Mouse (Mus musculus) kidney, postnatal 0 days (tissue): ENCODE data around the gene 4933415F23Rik. TPM values are rescaled to one million over a fixed set of nuclear protein-coding genes. Genes with fewer than 3 reads are reported as not detected.

ENCODE experiments used
- ATAC-seq: fragments of 200-750 bp; cut with Nextera tagmentation; replicated peaks from 2 replicates; pipeline ENCODE4 v1.8.0; 2017; ENCODE audit warnings: low read depth, moderate number of reproducible peaks, moderate TSS enrichment, moderate library complexity; ENCODE audit not compliant: low FRiP score
- DNase-seq: peaks from one replicate; pipeline ENCODE4 v3.0.0-alpha.2; 2016; ENCODE audit warnings: low spot score
- H3K27ac ChIP-seq: fragments of 300-500 bp; sonication (generic); 2 replicates; pipeline ENCODE4 v1.5.1; 2014; ENCODE audit warnings: mild to moderate bottlenecking
- H3K27me3 ChIP-seq: fragments of 300-500 bp; sonication (generic); 2 replicates; pipeline ENCODE4 v1.6.1; 2014; ENCODE audit warnings: low read length, mixed read lengths; ENCODE audit not compliant: insufficient read depth
- H3K36me3 ChIP-seq: fragments of 300-500 bp; sonication (generic); 2 replicates; pipeline ENCODE4 v1.6.1; 2014; ENCODE audit warnings: low read length, mixed read lengths; ENCODE audit not compliant: insufficient read depth
- H3K4me1 ChIP-seq: fragments of 300-500 bp; sonication (generic); replicated peaks from 2 replicates; pipeline ENCODE4 v1.6.1; 2014; ENCODE audit warnings: antibody characterized with exemption, low read length, mixed read lengths; ENCODE audit not compliant: insufficient read depth
- H3K4me2 ChIP-seq: fragments of 300-500 bp; sonication (generic); 2 replicates; pipeline ENCODE4 v1.6.1; 2014; ENCODE audit warnings: mild to moderate bottlenecking, low read length, moderate library complexity, mixed read lengths
- H3K4me3 ChIP-seq: fragments of 300-500 bp; sonication (generic); replicated peaks from 2 replicates; pipeline ENCODE4 v1.5.1; 2014; ENCODE audit warnings: low read depth, low read length
- H3K9ac ChIP-seq: fragments of 300-500 bp; sonication (generic); 2 replicates; pipeline ENCODE4 v1.6.1; 2014; ENCODE audit warnings: low read depth, low read length
- H3K9me3 ChIP-seq: fragments of 300-500 bp; sonication (generic); replicated peaks from 2 replicates; pipeline ENCODE4 v1.6.1; 2016; ENCODE audit warnings: low read length, inconsistent platforms, mixed read lengths
- CTCF ChIP-seq: IDR thresholded peaks from 2 replicates; pipeline ENCODE4 v1.5.1; 2016; ENCODE audit warnings: antibody characterized with exemption, low read depth, mild to moderate bottlenecking, moderate library complexity
- whole genome bisulfite sequencing: fragments of 180-500 bp; shearing (Covaris S2); extraction: QIAGEN DNeasy Blood & Tissue Kit; methylation state at CpG from one replicate; pipeline ENCODE4 v1.1.7; 2014; 5-methylcytosine and 5-hydroxymethylcytosine counted together
- polyA plus RNA-seq: library from polyadenylated mRNA; unstranded; fragments of >200 nt; fragmentation: Nextera tagmentation; extraction: Ambion mirVana; gene quantifications from 2 replicates; pipeline ENCODE4 v1.2.1, GENCODE M21; 2015

4933415F23Rik gene
- polyA plus RNA-seq, 1 experiment from 2014 or later: not detected

GRCm38 (mm10) chr1:23119406-23119805, 17.4 kb upstream of the 4933415F23Rik start:
- WGBS: 60% methylated on average over 4 of the region's 4 CpGs
- no peak for ATAC-seq
- DNase-seq: no peak
- H3K4me3 ChIP-seq: no peak overlapping the region
- no peaks in the 10 kb centered on the region for H3K36me3 ChIP-seq
- no peak overlapping the region for H3K4me2 ChIP-seq
- H3K9me3 ChIP-seq: no peaks in the 10 kb centered on the region
- no peak overlapping the region for H3K9ac ChIP-seq
- no peaks in the 10 kb centered on the region for H3K4me1 ChIP-seq
- no peak for TF ChIP-seq CTCF
- H3K27me3 ChIP-seq: no peaks in the 10 kb centered on the region
- no peak overlapping the region for H3K27ac ChIP-seq

- ATAC-seq: no peak
- no peak for TF ChIP-seq CTCF
- H3K36me3 ChIP-seq: no peaks in the 10 kb centered on the region
- no peak overlapping the region for H3K27ac ChIP-seq
- 52% methylated on average over 3 of the region's 3 CpGs for WGBS
- H3K27me3 ChIP-seq: no peaks in the 10 kb centered on the region
- H3K4me2 ChIP-seq: no peak overlapping the region
- no peaks in the 10 kb centered on the region for H3K4me1 ChIP-seq
- DNase-seq: peak; percentile 70
- no peak overlapping the region for H3K4me3 ChIP-seq
- H3K9me3 ChIP-seq: no peaks in the 10 kb centered on the region
- H3K9ac ChIP-seq: no peak overlapping the region
These were observed 15.4 kb upstream of the 4933415F23Rik start for GRCm38 (mm10) chr1:23117423-23117822.

GRCm38 (mm10) chr1:23109191-23109590, 7.1 kb upstream of the 4933415F23Rik start:
- Histone ChIP-seq H3K4me3 (no peak overlapping the region), H3K36me3 (no peaks in the 10 kb centered on the region), H3K9ac (no peak overlapping the region), H3K4me1 (no peaks in the 10 kb centered on the region), H3K4me2 (no peak overlapping the region), H3K27ac (no peak overlapping the region), H3K27me3 (no peaks in the 10 kb centered on the region), H3K9me3 (no peaks in the 10 kb centered on the region)
- WGBS: 80% methylated on average over 1 of the region's 1 CpGs
- no peak for TF ChIP-seq CTCF
- no peak for DNase-seq
- no peak for ATAC-seq

GRCm38 (mm10) chr1:23102881-23103280, 828 bp upstream of the 4933415F23Rik start:
- ATAC-seq: no peak
- no peak overlapping the region for H3K4me3 ChIP-seq
- H3K9me3 ChIP-seq: no peaks in the 10 kb centered on the region
- no peaks in the 10 kb centered on the region for H3K36me3 ChIP-seq
- no peaks in the 10 kb centered on the region for H3K27me3 ChIP-seq
- no peak overlapping the region for H3K4me2 ChIP-seq
- no peak for DNase-seq
- H3K9ac ChIP-seq: no peak overlapping the region
- no peak overlapping the region for H3K27ac ChIP-seq
- TF ChIP-seq CTCF: no peak
- H3K4me1 ChIP-seq: no peaks in the 10 kb centered on the region
- 77% methylated on average over 4 of the region's 4 CpGs for WGBS

GRCm38 (mm10) chr1:23099791-23100190, 2.3 kb downstream of the 4933415F23Rik start:
- Histone ChIP-seq H3K4me2 (no peak overlapping the region), H3K27me3 (no peaks in the 10 kb centered on the region), H3K27ac (no peak overlapping the region), H3K9me3 (no peaks in the 10 kb centered on the region), H3K4me3 (no peak overlapping the region), H3K4me1 (no peaks in the 10 kb centered on the region), H3K9ac (no peak overlapping the region), H3K36me3 (no peaks in the 10 kb centered on the region)
- no peak for ATAC-seq
- no peak for DNase-seq
- TF ChIP-seq CTCF: no peak
- WGBS: 86% methylated on average over 1 of the region's 1 CpGs

- Histone ChIP-seq H3K4me1 (no peaks in the 10 kb centered on the region), H3K4me3 (no peak overlapping the region), H3K4me2 (no peak overlapping the region), H3K36me3 (no peaks in the 10 kb centered on the region), H3K27ac (no peak overlapping the region), H3K9ac (no peak overlapping the region), H3K9me3 (no peaks in the 10 kb centered on the region), H3K27me3 (no peaks in the 10 kb centered on the region)
- TF ChIP-seq CTCF: no peak
- no peak for ATAC-seq
- WGBS: 93% methylated on average over 2 of the region's 2 CpGs
- no peak for DNase-seq
These were observed 3.6 kb downstream of the 4933415F23Rik start for GRCm38 (mm10) chr1:23098451-23098850.

GRCm38 (mm10) chr1:23097996-23098395, 4.1 kb downstream of the 4933415F23Rik start:
- no peaks in the 10 kb centered on the region for H3K9me3 ChIP-seq
- H3K9ac ChIP-seq: no peak overlapping the region
- H3K27ac ChIP-seq: no peak overlapping the region
- ATAC-seq: no peak
- no peak for TF ChIP-seq CTCF
- H3K4me2 ChIP-seq: no peak overlapping the region
- H3K36me3 ChIP-seq: no peaks in the 10 kb centered on the region
- WGBS: 72% methylated on average over 4 of the region's 4 CpGs
- DNase-seq: no peak
- no peaks in the 10 kb centered on the region for H3K4me1 ChIP-seq
- H3K27me3 ChIP-seq: no peaks in the 10 kb centered on the region
- no peak overlapping the region for H3K4me3 ChIP-seq
